Mouse (Mus musculus): ENCODE data around the gene Clca2. TPM values are rescaled to one million over a fixed set of nuclear protein-coding genes. Genes with fewer than 3 reads are reported as not detected.
"Not testable (repeated sequence)": the region's sequence is repeated elsewhere in the genome, so short reads cannot be mapped to it uniquely, and the experiment has no call there.

Clca2 gene
- total RNA-seq, 2 experiments from 2014 or later, result 0.10 TPM; not detected in 1

DNA sequence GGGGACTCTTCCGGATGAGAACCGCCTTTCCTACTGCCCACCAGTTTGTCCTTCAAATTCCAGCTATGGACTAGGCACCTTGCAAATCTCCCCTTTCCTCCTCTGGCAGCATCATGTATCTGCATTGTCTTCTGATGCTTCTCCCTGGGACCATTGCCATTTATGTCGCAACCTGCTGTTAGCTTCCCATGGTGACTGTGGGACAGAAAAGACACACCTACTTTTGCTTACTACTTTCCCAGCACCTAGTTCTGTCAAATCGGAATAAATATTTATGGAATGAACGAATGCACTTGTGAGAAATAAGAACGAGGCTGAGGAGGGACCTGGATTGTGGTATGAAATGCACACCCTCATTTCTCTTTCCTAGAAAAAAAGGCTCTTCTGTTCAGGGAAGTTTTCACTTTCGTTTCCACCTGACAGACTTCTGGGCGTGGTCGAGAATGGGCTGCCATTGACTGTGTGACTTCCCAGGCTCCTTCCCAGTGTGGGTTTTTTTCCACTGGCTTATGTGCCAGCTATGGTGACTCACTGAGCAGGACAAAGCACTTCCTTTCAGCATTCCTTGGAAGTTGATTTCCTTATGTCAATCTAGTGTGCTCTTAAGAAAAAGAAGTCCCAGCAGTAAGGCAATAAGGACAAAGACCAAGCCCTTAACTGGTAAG lies 2.8 kb upstream of the Clca2 start:
- intact Hi-C loops (cut with DNase I), result no loop called here
- DNase-seq, result no peak

DNA sequence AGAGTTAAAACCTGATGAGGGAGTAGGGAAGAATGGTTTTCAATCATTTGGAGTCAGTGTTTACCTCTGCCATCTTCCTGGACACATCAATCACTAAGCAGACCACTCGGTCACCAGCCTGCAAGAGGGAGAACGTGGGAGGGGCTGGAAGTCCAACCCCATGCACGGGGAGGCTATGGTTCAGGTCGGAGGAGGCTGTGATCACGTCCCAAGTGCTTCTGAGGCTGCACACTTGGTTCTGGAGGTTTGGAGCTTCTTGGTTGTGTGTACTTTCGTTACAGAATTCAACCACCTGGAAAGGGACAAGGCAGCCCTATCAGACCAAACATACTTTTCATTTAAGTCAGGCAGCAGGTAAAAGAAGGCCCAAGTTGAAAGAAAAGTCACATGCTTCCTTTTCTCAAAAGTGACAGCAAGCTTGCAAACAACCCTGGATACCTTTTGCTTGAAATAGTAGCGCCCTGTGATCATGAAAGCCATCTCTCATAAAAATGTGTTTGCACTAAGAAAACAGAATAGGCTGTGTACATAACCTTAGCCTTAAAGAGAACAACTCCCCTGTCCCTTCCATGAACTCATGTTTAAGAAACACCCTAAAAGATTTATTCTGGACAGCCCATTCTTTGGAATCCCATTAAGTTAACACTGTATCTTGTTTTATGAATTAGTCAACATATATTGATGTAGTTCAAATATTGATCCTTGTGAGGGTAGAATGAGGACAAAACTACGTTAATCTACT lies 11.2 kb downstream of the Clca2 start:
- DNase-seq, result no peak
- intact Hi-C loops (cut with DNase I), result no loop called here

DNA sequence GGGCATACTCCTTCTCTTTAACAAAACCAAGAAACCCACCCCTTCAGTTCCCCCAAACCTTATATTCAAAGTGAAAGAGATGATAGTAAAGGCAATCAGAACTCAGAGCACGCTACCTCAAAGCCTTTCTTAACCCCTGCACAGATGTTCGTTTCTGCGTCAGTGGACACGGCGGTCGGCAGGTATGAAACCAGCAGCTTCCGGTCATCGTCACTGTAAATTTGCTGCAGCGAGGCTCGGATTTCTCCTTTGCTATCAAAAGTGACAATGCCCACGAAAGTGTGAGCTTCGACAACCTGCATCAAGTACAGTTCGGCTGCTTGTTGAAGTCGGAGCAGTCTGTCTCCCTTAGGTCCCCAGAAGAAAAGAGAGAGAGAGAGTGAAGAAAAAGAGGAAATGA lies 13.1 kb downstream of the Clca2 start:
- intact Hi-C loops (cut with DNase I), result no loop called here
- no peak for DNase-seq

DNA sequence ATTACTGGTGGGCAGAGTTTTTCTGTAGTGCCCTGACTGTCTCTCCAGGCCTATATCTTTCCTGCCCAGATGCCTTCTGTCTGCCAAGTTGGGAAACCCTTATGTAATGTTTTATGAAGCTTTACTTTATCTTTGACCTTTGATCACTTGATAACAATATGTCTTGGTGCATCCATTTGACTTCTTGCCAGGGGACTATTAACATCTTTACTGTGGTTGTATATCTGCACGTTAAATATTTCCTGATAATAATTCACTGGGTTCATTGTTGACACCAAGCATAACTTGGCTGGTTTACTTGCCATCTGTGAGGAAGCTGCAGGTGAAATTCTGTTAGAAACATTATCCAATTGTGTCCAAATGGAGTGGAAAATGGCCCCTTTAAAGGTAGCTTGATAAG lies 16.2 kb downstream of the Clca2 start:
- DNase-seq, result no peak
- intact Hi-C loops (cut with DNase I), result no loop called here

DNA sequence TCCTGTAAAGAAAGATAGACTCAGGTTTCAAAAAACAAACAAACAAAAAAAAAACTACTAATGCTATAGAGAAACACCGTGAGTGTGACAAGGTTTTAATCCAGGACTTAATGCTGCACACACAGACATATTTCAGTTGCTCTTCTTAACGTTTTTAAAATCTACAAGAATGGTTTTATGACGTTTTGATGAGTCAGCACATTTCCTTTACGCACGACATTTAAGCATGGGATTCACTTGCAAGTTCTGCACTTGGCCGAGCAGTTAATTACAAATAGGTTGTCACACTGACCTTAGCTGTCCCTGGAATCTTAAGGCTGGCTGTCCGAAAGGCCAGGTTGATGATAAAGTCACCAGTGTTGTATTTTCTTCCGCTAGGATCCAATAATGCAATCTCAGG lies 18.3 kb downstream of the Clca2 start:
- intact Hi-C loops (cut with DNase I), result no loop called here
- no peak for DNase-seq

DNA sequence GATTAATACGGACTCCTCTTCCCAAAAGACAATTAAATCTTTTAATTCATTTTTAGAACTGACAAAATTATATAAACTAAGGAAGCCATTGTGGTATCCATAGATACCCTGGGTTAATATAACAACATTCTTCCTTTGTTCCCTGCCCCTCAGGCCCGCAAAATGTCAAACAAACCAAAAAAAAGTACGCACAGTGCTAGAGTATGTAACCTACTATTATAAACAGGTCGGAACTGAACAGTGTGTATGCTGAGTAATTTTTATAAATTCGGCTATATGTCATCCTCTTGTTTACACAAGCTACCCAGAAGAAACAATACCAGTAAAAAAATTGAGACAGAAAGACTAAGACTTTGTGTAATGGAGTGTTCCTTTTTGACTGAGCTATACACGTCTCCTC lies 20.8 kb downstream of the Clca2 start:
- intact Hi-C loops (cut with DNase I), result no loop called here
- DNase-seq, result no peak

DNA sequence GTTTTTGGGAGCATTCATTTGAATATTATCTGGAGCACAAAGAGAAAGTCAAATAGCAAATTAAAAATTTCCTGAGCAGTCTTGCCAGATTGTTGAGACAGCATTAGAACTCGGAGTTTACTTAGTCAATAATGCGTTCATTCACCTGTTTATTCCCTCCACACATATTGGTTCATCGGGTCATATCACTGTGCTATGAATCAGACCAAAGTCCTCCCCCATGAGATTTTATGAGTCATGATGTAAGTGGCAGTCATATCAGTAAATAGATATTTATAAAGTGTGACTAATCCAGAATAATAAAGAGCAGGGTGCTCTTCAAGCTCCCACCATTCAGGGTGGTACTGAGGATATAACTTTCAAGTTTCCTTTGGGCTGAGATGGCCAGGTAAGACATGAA lies 26.9 kb downstream of the Clca2 start:
- intact Hi-C loops (cut with DNase I), result no loop called here
- no peak for DNase-seq

DNA sequence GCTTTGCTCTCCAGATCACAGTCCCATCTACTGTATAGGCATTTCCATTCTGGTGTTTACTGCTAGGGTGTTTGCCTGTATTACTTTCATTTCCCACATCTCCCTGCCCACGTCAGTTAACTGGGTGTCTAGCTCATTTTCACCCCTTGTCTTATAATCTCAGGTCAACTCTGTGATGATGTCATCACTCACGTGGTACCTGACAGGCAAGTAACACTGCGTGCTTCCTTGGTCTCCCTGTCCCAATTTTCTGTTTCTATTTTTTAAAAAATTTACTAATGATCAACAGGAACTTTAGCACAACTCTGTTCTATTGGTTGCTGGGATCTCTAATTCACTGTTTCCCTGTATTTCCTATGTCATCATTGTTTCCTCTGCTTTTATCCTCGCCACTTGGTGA lies 30.3 kb downstream of the Clca2 start:
- no peak for DNase-seq
- intact Hi-C loops (cut with DNase I), result no loop called here

DNA sequence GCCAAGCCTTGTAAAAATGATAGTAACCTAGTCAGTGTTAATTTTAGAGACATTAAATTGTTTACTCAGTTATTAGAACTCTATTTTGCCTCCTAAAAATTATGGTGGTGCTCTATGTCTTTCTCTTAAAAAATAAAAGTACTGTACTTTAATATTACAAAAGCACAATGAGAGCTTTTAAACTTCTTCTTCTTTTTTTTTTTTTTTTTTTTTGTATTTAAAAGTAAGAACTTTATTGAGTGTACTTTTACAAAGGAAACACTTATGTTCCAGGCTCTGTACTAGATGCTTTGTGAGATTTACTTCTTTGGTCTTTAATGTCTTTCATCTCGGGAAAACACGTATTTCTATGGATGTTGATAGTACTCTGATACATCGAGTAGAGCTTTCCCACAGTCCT lies 44.1 kb downstream of the Clca2 start:
- intact Hi-C loops (cut with DNase I); DNase-seq: not testable (repeated sequence)

DNA sequence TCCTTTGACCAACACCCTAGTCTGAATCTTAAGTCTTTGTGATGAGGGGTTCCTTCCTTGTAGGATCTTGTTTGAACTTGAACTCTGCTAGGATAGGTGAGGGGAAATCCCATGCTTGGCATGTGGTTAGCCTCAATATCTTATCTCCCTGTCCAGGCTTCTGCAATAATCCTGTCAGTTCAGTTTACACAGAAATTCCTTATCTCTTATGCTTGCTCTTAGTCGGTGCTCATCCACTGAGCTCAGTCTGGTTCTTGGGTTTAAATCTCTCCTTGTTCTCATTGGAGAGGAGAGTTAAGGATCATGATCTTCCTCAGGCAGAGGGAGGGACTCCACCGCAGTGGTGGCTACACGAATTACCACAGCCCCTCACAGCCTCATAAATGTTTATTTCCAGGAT lies 49.4 kb downstream of the Clca2 start:
- DNase-seq, result no peak
- intact Hi-C loops (cut with DNase I), result no loop called here

DNA sequence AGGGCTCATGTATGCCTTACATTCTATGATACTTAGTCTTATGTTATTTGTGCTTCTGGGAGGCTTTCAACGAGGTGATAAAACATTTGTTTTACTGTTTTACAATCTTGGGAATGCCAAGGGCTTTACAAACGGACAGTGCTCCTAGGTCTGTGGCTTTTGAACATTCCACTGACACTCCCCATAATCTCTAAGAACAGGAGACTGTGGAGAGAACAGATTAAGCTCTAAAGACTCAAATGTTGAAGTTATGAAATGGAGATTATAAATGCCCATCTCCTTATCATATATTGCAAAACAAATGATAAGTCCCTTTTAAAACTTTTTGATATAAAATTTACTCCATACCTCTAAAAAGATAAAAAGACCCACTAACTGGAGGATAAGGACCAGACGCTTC lies 60.4 kb downstream of the Clca2 start:
- no peak for DNase-seq
- intact Hi-C loops (cut with DNase I), result no loop called here

DNA sequence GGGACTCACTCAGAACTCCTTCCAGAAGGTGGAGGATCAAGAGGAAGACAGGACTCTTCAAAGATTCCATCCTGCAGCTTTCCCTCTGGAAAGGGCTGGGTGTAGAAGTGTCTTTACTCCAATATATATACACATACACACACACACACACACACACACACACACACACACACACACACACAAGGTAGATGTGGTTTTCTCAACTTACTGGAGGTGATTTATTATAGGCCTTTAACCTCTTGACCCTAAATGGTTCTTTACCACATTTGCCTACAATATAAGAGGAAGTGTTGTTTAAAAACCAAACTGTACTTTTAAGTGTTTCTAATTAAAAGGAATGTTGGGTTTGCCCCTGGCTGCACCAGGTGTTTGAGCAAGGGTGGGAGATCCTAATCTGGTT lies 66.6 kb downstream of the Clca2 start, which contains the start of gene Clca1:
Gene Clca1 (minus strand): TSS at position 101 of the 400 bp plus-strand sequence.
- intact Hi-C loops (cut with DNase I), result no loop called here
- no peak for DNase-seq

DNA sequence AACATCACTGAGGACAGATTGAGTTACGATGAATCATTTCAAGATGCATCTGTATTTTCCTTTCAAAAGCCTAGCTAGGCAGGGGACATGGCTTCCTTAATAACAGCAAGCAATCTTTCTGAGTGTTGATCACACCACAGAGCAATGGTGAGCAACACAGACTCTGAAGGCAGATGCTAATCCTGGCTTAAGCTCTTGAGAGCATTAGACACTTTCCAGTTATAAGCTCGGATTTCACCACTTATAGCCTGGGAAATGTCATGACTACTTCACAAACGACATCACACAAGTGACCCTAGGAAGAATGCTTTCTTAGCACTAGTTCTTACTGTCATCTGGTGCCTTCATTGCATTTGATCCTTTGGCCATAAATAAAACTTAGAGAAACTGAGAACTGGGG lies 71.2 kb downstream of the Clca2 start:
- DNase-seq, result no peak
- intact Hi-C loops (cut with DNase I), result loop anchor here (10.0 kb wide), 1 partner anchor 203 kb away; no protein-coding TSS in a partner anchor

DNA sequence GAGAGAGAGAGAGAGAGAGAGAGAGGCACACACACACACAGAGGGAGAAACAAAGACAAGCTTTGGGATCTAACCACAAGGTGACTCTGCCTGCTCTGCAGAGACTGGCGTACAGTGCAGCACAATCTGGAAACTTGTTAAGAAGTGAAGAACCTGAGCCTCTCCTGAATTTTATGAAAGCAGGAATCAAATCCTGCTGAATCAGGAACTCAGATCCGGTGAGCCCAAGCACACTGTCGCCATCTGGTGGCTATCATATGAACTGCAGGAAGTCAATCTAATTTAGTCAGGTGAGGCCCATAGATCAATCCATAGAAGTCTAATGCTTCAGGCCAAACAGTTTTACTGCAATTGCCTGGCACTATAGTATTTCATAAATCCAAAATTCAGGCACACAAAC lies 72.5 kb downstream of the Clca2 start:
- DNase-seq, result no peak

More for the DNA sequence above, 72.5 kb downstream of the Clca2 start:
- intact Hi-C loops (cut with DNase I), result loop anchor here (10.0 kb wide), 1 partner anchor 202 kb away; no protein-coding TSS in a partner anchor

Other genes with a start within 250 kb of the Clca2 start
- not detected for gene Clca4b, start 166.9 kb downstream of the Clca2 start, total RNA-seq (2021)
- not detected for gene Clca4a, start 124.4 kb downstream of the Clca2 start, total RNA-seq (2021)
- not detected for gene Clca1, start 66.7 kb downstream of the Clca2 start, total RNA-seq (2021)
- gene Odf2l, start 19.1 kb upstream of the Clca2 start, total RNA-seq (2021), result 10 to 100 TPM in 1 of 2 experiments, 1 to 10 TPM in 1; 7.4 to 10.2 TPM
- gene Col24a1, start 193.0 kb upstream of the Clca2 start, total RNA-seq (2021), result 1 to 10 TPM; 1.3 to 1.8 TPM